Mouse (Mus musculus) kidney, embryonic 14.5 days (tissue): ENCODE measurements around the gene Cwc27. TPM values are rescaled to one million over a fixed set of nuclear protein-coding genes. Genes with fewer than 3 reads are reported as not detected.

Experiments used
- ATAC-seq: fragments of 200-750 bp; cut with Nextera tagmentation; 2 replicates; pipeline ENCODE4 v1.8.0; 2017; ENCODE audit warnings: moderate number of reproducible peaks, mild to moderate bottlenecking, moderate TSS enrichment, moderate library complexity; ENCODE audit not compliant: low FRiP score, low TSS enrichment
- H3K27ac ChIP-seq: fragments of 300-500 bp; sonication (generic); 2 replicates; pipeline ENCODE4 v1.5.1; 2014; ENCODE audit warnings: low read depth, mild to moderate bottlenecking, low read length, moderate library complexity, mixed read lengths
- H3K27me3 ChIP-seq: fragments of 300-500 bp; sonication (generic); 2 replicates; pipeline ENCODE4 v1.6.1; 2014; ENCODE audit warnings: mild to moderate bottlenecking, low read length; ENCODE audit not compliant: control insufficient read depth, insufficient read depth
- H3K36me3 ChIP-seq: fragments of 300-500 bp; sonication (generic); 2 replicates; pipeline ENCODE4 v1.6.1; 2014; ENCODE audit warnings: low read length, mixed read lengths; ENCODE audit not compliant: control insufficient read depth, insufficient read depth
- H3K4me1 ChIP-seq: fragments of 300-500 bp; sonication (generic); 2 replicates; pipeline ENCODE4 v1.6.1; 2014; ENCODE audit warnings: low read length, mixed read lengths; ENCODE audit not compliant: control insufficient read depth, insufficient read depth
- H3K4me2 ChIP-seq: fragments of 300-500 bp; sonication (generic); replicated peaks from 2 replicates; pipeline ENCODE4 v1.6.1; 2014; ENCODE audit warnings: low read depth, mild to moderate bottlenecking, low read length
- H3K4me3 ChIP-seq: fragments of 300-500 bp; sonication (generic); 2 replicates; pipeline ENCODE4 v1.5.1; 2014; ENCODE audit warnings: mild to moderate bottlenecking, low read length
- H3K9ac ChIP-seq: fragments of 300-500 bp; sonication (generic); 2 replicates; pipeline ENCODE4 v1.6.1; 2014; ENCODE audit warnings: low read depth, mild to moderate bottlenecking, low read length, moderate library complexity
- H3K9me3 ChIP-seq: fragments of 300-500 bp; sonication (generic); 2 replicates; pipeline ENCODE4 v1.6.1; 2016; ENCODE audit warnings: low read length; ENCODE audit not compliant: control insufficient read depth
- whole genome bisulfite sequencing: fragments of 180-500 bp; shearing (Covaris S2); extraction: QIAGEN DNeasy Blood & Tissue Kit; methylation state at CpG from one replicate; pipeline ENCODE4 v1.1.7; 2014; 5-methylcytosine and 5-hydroxymethylcytosine counted together
- polyA plus RNA-seq: library from polyadenylated mRNA; unstranded; fragments of >200 nt; fragmentation: Nextera tagmentation; extraction: Ambion mirVana; gene quantifications from 2 replicates; pipeline ENCODE4 v1.2.1, GENCODE M21; 2014

Gene Cwc27
- polyA plus RNA-seq, 1 experiment from 2014 or later, result 37.2 TPM

DNA sequence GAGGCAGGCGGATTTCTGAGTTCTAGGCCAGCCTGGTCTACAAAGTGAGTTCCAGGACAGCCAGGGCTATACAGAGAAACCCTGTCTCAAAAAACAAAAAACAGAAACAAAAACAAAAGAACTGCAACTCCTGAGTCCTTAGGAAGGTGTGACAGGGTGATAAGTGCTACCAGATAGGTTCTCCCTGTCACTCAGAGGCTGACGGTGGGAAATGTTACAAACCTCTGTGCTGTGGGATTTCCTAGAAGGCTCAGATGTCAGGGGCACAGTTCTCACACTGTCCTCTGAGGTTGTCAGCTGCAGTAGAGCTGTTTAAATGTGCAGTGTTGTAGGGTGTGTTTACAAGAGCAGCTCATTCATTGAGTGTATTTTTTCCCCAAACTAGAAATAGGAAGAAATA, 8.5 kb upstream of the Cwc27 start:
- peaks cover 3% of the 10 kb centered on the region; the same call in 1 of the 2 replicates for H3K9me3 ChIP-seq
- no peak overlapping the region for H3K27ac ChIP-seq
- no peak overlapping the region for H3K4me3 ChIP-seq
- ATAC-seq, result no peak
- H3K27me3 ChIP-seq, result no peaks in the 10 kb centered on the region
- peaks cover 31% of the 10 kb centered on the region for H3K36me3 ChIP-seq
- peaks cover 8% of the 10 kb centered on the region for H3K4me1 ChIP-seq
- WGBS, result 59% methylated on average over 2 of the region's 2 CpGs
- no peak overlapping the region for H3K9ac ChIP-seq
- H3K4me2 ChIP-seq, result no peak overlapping the region

DNA sequence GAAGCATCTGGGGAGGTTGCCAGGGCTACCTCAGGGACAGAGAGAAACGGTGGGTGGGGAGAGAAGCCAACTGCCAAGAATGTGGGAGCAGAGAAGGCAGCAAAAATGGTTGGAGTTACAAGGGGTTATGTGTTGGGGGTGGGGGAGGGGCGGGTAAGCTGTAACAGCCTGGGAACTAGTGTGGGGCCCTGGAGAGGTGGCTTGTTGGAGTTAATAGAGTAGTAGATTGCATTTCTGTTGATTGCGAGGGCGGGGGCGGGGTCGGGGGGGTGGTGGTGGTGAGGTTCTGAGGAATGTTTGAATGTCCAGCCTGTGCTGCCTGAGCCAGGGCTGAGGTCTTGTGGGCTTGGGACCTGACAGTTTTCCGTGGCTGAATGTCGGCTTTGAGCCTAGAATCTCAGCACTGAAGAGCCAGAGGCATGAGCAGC, 5.5 kb upstream of the Cwc27 start:
- Histone ChIP-seq H3K27ac (peak overlapping the region; percentile 17; the same call in 1 of the 2 replicates), H3K4me3 (no peak overlapping the region), H3K4me2 (peak overlapping the region; percentile 8; the same call in 1 of the 2 replicates), H3K36me3 (peaks cover 12% of the 10 kb centered on the region; the same call in 1 of the 2 replicates), H3K27me3 (no peaks in the 10 kb centered on the region), H3K4me1 (peaks cover 17% of the 10 kb centered on the region), H3K9ac (no peak overlapping the region), H3K9me3 (no peaks in the 10 kb centered on the region)
- WGBS, result 17% methylated on average over 8 of the region's 8 CpGs
- ATAC-seq, result peak; percentile 75; the same call in 1 of the 2 replicates

DNA sequence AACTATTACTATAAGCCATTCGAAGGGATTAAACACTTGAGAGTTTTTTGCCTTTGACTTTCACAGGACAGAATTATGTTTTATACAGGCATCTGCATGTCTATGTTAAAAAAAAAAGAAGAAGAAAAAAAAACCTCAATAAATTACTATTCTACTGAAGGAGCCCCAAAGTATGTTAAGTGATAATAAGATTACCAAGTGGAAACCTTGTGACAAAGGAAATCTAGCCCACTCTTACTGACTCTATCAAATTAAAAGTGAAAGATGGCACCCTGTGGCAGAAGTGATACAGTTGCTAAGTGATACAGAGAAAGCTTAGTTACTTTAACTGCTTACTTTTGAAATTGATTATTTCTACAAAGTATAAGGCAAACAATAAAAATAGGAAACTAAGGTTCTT, 5.0 kb upstream of the Cwc27 start:
- 90% methylated on average over 1 of the region's 1 CpGs for WGBS
- peaks cover 17% of the 10 kb centered on the region for H3K4me1 ChIP-seq
- peaks cover 8% of the 10 kb centered on the region; the same call in 1 of the 2 replicates for H3K36me3 ChIP-seq
- no peaks in the 10 kb centered on the region for H3K9me3 ChIP-seq
- H3K27me3 ChIP-seq, result no peaks in the 10 kb centered on the region
- ATAC-seq, result no peak
- H3K4me2 ChIP-seq, result no peak overlapping the region
- no peak overlapping the region for H3K9ac ChIP-seq
- H3K4me3 ChIP-seq, result no peak overlapping the region
- H3K27ac ChIP-seq, result no peak overlapping the region

DNA sequence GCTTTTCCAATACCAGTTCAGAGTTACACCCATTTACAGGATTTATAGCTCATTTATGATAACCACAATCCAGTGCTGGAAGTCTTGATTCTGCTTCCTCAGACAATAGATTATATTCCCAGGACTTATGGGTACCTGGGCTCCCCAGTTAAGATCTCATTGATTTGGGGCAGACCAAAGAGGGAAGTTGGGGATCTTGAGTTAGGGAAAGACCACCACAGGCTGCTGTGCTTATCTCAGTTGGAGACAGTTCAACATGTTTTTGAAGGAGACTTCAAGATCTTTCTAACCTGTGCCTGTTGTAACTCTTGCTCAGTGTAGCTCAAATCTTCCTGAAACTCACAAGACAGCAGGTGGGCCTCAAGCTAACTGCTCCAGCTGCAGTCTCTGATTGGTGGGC, 4.2 kb upstream of the Cwc27 start:
- ATAC-seq, result no peak
- no peak overlapping the region for H3K4me3 ChIP-seq
- no peak overlapping the region for H3K27ac ChIP-seq

DNA sequence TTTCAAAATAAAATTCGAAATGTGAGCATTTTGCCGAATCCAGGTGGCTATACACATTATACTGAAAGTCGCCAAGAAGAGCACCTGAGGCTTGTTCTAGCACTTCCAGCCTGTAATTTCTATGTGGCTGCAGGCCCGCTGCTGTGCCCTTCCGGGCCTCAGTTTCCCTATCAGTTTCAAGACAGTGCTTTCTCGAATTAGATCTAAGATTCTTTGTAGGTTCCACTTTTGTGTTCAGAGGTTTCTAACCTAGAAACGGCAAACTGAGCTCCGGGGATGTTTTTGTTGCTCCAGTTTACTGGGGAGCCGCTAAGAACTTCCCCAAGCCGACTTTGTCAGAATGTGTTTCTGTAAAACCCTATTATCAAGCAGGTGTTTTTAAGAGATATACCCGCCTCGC, 754 bp upstream of the Cwc27 start:
- H3K4me1 ChIP-seq, result peaks cover 23% of the 10 kb centered on the region
- peak overlapping the region; percentile 83 for H3K4me3 ChIP-seq
- no peak for ATAC-seq
- H3K4me2 ChIP-seq, result peak overlapping the region; percentile 70
- 57% methylated on average over 12 of the region's 12 CpGs for WGBS
- H3K27ac ChIP-seq, result no peak overlapping the region
- 0 out of 2 replicates have a peak, but pooled peaks cover 4% of the 10 kb centered on the region for H3K36me3 ChIP-seq
- no peaks in the 10 kb centered on the region for H3K27me3 ChIP-seq
- no peaks in the 10 kb centered on the region for H3K9me3 ChIP-seq
- peak overlapping the region; percentile 86 for H3K9ac ChIP-seq

More for the DNA sequence above, 4.2 kb upstream of the Cwc27 start:
- Histone ChIP-seq H3K4me2 (no peak overlapping the region), H3K4me1 (peaks cover 17% of the 10 kb centered on the region), H3K27me3 (no peaks in the 10 kb centered on the region), H3K9me3 (no peaks in the 10 kb centered on the region), H3K36me3 (peaks cover 8% of the 10 kb centered on the region; the same call in 1 of the 2 replicates), H3K9ac (no peak overlapping the region)

DNA sequence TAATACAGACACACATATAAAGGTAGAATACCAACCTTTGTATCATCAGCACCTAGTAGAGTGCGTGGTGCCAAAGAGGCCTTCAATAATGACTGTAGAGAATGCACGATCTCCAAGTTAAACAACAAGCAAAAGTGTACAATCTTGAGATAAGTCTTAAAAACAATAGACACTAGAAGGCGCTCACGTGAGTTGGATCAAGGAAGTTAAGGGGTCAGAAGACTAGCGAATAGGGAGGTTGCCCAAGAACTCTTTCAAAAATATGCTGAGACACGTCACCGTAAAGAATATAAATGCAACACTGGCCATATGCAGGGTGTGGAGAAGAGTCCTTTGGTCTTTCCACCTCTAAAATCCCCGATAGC, 690 bp downstream of the Cwc27 start:
- peak; percentile 8; the same call in 1 of the 2 replicates for ATAC-seq
- 9% methylated on average over 8 of the region's 8 CpGs for WGBS
- peak overlapping the region; percentile 68; the same call in 1 of the 2 replicates for H3K27ac ChIP-seq

DNA sequence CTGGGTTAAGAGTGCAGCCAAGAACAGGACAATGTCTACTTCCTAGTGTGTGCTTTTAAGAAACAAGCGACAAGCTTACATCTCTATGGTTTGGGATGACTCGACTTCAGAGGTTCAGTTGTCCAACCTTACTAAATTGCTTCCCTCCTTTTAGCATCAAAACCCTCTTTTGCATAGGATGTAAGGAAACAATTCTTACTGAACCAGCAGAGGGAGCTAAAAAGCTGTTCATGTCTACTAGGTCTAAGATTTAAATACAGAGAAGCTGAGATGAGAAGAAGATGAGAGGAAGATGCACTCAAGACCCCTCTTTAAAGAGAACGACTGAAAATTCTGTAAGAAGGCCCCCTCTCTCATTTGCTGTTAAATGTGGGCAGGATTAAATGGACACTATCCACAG, 11.3 kb downstream of the Cwc27 start:
- Histone ChIP-seq H3K36me3 (peaks cover 30% of the 10 kb centered on the region), H3K4me3 (no peak overlapping the region), H3K27me3 (no peaks in the 10 kb centered on the region), H3K4me1 (no peaks in the 10 kb centered on the region), H3K9me3 (no peaks in the 10 kb centered on the region), H3K27ac (no peak overlapping the region), H3K9ac (no peak overlapping the region), H3K4me2 (no peak overlapping the region)
- WGBS, result 63% methylated on average over 3 of the region's 3 CpGs
- ATAC-seq, result no peak

More for the DNA sequence above, 690 bp downstream of the Cwc27 start:
- H3K9ac ChIP-seq, result peak overlapping the region; percentile 86
- H3K4me3 ChIP-seq, result peak overlapping the region; percentile 83
- H3K27me3 ChIP-seq, result no peaks in the 10 kb centered on the region
- H3K4me1 ChIP-seq, result peaks cover 16% of the 10 kb centered on the region
- no peaks in the 10 kb centered on the region for H3K9me3 ChIP-seq
- H3K4me2 ChIP-seq, result peak overlapping the region; percentile 70
- 0 out of 2 replicates have a peak, but pooled peaks cover 4% of the 10 kb centered on the region for H3K36me3 ChIP-seq

DNA sequence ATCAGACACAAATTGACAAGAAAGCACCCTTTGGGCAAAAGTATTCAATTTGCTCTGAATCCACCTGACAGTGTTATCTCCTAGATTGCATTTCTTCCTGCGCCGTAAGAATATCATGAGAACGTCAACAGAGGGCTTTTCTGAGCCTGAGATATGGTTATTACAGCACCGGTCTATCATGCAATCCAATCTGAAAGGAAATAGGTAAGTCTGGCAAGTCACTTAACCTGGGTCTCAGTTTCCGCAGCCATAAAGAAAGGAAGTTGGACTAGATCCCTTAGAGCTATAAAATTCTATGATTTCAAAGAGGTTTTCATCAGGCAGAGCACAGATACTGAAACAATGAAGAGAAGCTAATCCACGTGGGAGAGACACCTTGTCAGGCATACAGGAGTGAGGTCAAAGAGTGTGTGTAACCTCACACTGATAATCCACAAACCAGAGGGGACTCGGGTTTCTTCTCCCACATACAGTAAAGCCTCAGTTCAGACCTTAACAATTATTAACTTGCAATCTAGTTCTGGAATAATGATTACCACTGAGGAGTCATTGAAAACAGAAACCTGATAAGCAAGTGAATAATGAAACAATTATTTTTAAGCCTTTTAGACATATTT, 17.3 kb downstream of the Cwc27 start:
- ATAC-seq, result peak; percentile 75; the same call in 1 of the 2 replicates
- 50% methylated on average over 7 of the region's 7 CpGs for WGBS
- Histone ChIP-seq H3K27ac (no peak overlapping the region), H3K27me3 (no peaks in the 10 kb centered on the region), H3K4me3 (no peak overlapping the region), H3K36me3 (peaks cover 25% of the 10 kb centered on the region), H3K9ac (no peak overlapping the region), H3K9me3 (no peaks in the 10 kb centered on the region), H3K4me1 (no peaks in the 10 kb centered on the region), H3K4me2 (no peak overlapping the region)

DNA sequence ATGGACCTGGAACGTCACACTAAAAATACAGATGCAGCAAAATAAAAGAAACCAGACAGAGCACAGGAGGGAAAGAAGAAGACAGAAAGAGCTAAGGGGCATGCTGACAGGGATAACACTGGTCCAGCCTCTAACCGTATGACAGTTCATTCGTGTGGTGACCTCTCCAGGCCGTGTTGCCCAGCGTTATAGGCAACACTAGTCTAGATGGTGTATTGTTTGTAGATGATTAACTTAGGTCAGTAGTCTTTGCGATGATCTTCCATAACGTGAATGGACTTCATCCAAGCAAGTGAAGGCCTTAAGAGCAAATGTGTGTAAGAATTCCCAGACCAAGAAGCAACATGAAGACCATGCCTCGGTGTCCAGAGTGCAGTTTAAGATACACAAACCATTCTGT, 17.9 kb downstream of the Cwc27 start:
- Histone ChIP-seq H3K9ac (no peak overlapping the region), H3K4me2 (no peak overlapping the region), H3K9me3 (no peaks in the 10 kb centered on the region), H3K4me3 (no peak overlapping the region), H3K4me1 (no peaks in the 10 kb centered on the region), H3K36me3 (peaks cover 22% of the 10 kb centered on the region), H3K27ac (no peak overlapping the region), H3K27me3 (no peaks in the 10 kb centered on the region)
- no peak for ATAC-seq
- WGBS, result 79% methylated on average over 8 of the region's 8 CpGs
